Mouse (Mus musculus): Measurements from ENCODE around the gene Ep400. TPM values are rescaled to one million over a fixed set of nuclear protein-coding genes. Genes with fewer than 3 reads are reported as not detected.

The Ep400 gene
- 46.4 and 78.0 TPM in 2 replicates for polyA plus RNA-seq (2012; rRNA removed)

DNA sequence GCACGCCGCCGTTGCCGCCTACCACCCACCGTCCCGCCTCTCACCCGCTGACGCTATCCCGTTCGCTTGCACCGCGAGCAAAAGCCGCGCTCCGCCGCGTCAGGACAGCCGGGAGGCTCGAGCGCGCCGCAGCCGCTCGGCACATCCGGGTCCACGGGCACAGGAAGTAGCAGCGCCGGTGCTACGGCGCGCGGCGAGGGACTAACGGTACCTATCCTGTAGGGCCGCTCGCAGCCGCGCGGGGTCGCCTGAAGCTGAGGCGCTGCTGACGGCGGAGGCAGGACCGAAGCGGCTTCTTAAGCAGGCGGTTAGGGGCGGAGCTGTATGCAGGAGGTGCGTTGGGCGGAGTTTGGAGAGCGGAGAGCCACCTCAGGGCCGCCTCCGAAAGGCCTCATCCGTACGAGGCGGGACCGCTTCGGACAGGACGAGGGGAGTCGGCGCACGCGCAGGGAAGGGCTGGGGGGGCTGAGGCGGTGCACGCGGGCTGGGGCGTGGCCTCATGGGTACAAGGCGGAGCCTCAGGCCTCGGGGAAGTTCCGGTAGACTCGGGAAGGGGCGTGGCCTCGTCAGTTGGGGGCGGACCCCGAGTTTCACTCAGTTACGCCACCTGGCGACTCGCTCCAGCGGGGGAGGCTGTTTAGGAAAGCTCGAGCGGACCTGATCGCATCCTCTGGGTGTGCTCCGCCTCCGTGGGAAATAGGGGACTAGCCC, at the start of gene Ep400:
TSS of gene Ep400 (minus strand) at position 270 of the 711 bp plus-strand sequence.
- peak; percentile 95 for TF ChIP-seq POLR2A (IDR thresholded peaks at IDR 0.05; ENCODE audit: borderline replicate concordance, extremely low read depth, insufficient read depth, insufficient read length, poor library complexity, severe bottlenecking)
- peak; percentile 74 for TF ChIP-seq CTCF (IDR thresholded peaks at IDR 0.05; ENCODE audit: borderline replicate concordance, extremely low read depth, insufficient read depth, insufficient read length)

DNA sequence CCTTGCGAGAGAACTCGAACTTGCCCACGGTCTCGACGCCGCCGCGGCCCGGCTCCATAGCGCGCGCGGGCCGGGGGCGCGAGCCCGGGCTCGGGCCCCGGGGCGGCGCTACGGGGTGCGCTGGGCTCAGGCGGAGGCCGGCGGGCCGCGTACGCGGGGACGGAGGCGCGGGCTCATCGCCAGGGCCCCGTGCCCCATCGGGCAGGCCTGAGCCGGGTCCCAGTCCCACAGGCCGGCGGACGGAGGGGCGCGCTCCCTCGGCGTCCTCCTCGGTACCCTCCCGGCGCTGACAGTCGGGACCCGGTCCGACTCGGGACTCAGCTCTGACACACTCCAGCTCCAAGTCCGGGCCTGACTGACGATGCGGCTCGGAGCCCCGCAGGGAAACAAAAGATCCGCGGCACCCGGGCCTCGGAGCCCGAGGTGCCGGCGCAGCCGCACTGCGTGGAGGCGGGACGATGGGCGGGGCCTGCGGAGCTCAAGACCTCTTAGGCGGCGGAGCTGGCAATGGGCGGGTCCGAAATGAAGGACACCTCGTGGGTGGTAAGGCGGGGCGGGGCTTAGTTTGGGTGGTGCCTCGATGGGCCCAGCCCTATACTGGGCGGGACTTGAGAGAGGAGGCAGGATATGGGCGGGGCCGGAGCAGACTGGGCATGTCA, 39.3 kb upstream of the Ep400 start, which contains the start of gene Ulk1:
TSS of gene Ulk1 (minus strand) at position 431 of the 659 bp plus-strand sequence.
- peak; percentile 94 for TF ChIP-seq POLR2A (IDR thresholded peaks at IDR 0.05; ENCODE audit: borderline replicate concordance, extremely low read depth, insufficient read depth, insufficient read length, poor library complexity, severe bottlenecking)
- TF ChIP-seq CTCF (IDR thresholded peaks at IDR 0.05; ENCODE audit: borderline replicate concordance, extremely low read depth, insufficient read depth, insufficient read length): no peak
- peak; percentile 100 for DNase-seq (ENCODE audit: low read depth)

More for the DNA sequence above, at the start of gene Ep400:
- peak; percentile 100 for DNase-seq (ENCODE audit: low read depth)

DNA sequence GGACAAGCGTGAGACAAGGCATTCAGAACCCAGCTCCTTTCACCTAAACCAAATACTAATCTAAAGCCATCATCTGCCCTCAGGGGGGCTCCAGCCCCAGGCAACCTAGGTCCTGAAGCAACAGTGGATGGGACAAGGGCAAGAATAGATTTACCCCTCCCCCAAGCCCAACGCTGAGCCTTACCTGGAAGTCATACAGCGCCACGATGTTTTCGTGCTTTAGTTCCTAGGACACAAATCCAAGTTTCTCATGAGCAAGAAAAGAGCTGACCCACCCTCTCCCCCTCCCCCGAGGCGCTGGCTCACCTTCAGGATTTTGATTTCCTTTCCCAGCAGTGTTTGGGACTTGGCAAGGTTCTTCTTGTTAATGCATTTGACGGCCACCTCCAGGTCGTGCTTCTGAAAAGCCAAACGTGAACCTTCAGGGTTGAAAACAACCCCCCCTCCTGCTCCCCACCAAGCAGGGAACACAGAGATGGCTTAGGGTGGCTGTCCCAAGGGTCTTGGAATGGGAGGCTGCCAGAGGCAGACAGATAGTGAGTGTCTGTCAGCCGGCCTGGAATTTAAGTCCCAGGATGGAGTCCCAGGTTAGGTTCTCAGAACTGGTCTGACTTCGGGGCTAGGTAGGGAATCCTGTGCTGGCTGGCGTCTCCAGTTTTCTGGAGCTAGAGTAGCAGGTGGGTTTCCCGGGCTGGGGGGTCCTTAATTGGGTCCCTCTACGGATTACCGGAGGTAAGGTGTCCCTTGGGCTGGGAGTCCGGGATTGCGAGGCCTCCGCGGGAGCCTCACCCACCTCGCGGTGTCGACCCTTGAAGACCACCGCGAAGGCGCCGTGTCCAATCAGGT, 38.5 kb upstream of the Ep400 start:
- TF ChIP-seq POLR2A (IDR thresholded peaks at IDR 0.05; ENCODE audit: borderline replicate concordance, extremely low read depth, insufficient read depth, insufficient read length, poor library complexity, severe bottlenecking): no peak
- no peak for TF ChIP-seq CTCF (IDR thresholded peaks at IDR 0.05; ENCODE audit: borderline replicate concordance, extremely low read depth, insufficient read depth, insufficient read length)
- peak; percentile 35 for DNase-seq (ENCODE audit: low read depth)

DNA sequence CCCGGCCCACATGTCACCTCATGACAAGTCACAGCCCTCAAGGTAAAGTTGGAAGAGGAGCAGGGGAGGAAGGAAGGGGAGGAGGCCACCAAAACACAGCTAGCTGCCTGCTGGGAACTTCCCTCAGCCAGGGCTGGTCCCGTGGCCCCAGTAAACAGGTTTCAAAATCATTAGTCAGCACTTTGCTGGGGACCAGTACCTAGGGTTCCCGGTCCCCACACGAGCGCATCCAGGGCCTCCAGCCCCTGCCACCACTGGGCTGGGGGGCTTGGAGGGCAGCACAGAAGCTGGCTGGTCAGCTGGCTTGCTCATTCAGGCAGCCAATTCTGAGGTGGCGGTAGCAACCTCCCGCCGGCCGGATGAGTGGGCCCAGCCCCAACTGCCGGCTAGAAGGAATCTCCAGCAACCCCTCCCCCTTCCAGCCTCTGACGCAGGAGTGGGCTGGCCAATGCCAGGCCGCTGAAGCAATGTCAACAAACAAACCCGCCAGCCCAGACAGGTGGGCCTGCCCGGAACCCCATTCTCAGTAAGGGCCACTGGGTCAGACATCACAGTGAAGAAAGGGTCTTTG, 37.6 kb upstream of the Ep400 start:
- no peak for TF ChIP-seq CTCF (IDR thresholded peaks at IDR 0.05; ENCODE audit: borderline replicate concordance, extremely low read depth, insufficient read depth, insufficient read length)
- no peak for TF ChIP-seq POLR2A (IDR thresholded peaks at IDR 0.05; ENCODE audit: borderline replicate concordance, extremely low read depth, insufficient read depth, insufficient read length, poor library complexity, severe bottlenecking)

DNA sequence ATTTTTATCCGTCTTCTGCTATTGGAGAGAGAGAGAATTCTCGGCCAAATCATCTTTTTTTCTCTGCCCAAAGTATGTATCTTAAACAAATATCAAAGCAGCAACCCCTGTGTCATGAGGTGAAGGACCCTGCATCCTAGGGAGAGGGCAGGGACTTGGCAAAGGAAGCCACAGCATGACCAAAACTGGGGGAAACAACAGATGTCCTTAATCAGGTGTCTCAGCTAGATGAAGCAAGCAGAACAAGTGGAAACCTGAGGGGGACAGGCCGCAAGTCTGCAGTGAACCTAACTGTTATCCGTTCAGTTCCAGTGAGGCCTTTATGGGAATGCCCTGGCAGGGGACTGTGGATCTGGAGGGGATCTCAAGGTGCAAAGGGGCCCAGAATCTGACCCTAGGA, 36.9 kb upstream of the Ep400 start:
- TF ChIP-seq POLR2A (IDR thresholded peaks at IDR 0.05; ENCODE audit: borderline replicate concordance, extremely low read depth, insufficient read depth, insufficient read length, poor library complexity, severe bottlenecking): no peak
- TF ChIP-seq CTCF (IDR thresholded peaks at IDR 0.05; ENCODE audit: borderline replicate concordance, extremely low read depth, insufficient read depth, insufficient read length): no peak
- DNase-seq (ENCODE audit: low read depth): no peak

More for the DNA sequence above, 37.6 kb upstream of the Ep400 start:
- DNase-seq (ENCODE audit: low read depth): peak; percentile 85

DNA sequence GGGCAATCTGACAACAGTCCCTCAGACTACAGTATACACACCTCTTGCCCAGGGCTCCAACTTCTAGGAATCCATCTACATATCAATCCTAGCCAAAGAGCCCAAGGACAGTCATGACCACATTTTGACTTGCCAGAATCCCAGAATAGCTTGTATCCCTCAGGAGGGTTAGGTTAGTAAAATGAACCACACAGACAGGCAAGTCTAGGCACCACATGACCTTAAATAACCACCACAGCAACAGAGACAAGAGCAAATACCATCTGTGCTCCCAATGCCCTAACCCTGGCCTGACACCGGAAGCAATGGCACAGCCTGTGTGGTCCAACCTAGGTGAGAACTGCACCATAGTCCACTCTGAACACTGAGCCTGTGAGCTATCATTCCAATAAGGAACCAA, 36.2 kb upstream of the Ep400 start:
- TF ChIP-seq CTCF (IDR thresholded peaks at IDR 0.05; ENCODE audit: borderline replicate concordance, extremely low read depth, insufficient read depth, insufficient read length): no peak
- DNase-seq (ENCODE audit: low read depth): no peak

DNA sequence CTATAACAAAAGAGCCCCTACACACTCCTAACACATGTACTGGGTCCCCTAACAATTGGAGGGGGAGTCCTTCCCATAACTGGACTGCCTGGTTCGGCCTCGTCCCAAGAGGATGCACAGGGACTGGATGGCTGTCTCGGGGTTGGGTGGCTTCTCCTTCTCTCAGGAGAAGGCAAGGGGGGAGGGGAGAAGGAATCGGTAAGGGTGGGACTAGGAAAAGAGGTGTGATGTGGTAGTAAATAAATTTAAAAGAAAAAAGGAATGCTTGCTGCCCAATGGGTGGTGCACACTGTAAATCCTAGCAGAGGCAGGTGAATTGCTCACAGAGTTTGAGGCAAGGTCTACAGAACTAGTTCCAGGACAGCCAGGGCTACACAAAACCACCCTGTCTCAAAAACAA, 35.6 kb upstream of the Ep400 start:
- no peak for DNase-seq (ENCODE audit: low read depth)
- TF ChIP-seq CTCF (IDR thresholded peaks at IDR 0.05; ENCODE audit: borderline replicate concordance, extremely low read depth, insufficient read depth, insufficient read length) (no peak), POLR2A (IDR thresholded peaks at IDR 0.05; ENCODE audit: borderline replicate concordance, extremely low read depth, insufficient read depth, insufficient read length, poor library complexity, severe bottlenecking) (no peak)

DNA sequence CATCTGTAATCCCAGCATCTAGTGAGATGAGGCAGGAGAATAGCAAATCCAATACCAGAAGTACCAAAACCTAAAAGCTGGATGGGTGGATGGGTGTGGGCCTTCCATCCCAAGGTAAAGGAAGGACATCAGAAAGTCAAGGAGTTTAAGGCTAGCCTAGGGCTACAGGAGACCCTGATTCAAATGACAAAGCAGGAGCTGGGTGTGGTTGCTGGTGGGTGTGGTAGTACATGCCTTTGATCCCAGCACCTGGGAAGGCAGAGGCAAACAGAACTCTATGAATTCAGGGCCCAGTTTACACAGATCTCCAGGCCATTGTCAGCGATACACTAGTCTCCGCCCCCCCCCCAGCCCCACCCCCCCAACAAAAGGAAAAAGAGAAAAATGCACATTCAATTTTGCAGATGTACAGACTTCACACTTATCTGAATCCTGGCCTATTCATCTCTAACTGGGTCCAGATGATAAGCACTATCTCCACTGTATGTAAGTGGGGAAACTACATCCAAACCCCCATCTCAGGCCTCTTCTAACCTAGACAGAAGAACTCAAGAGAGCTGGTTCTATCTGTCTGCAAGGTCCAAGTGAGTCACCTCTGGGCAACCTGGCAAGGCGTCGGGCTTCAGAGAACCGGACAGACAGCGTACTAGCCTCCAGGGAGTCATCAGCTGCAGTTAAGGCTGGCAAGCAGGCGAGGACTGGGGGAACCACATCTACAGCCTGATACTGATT, 33.7 kb upstream of the Ep400 start:
- no peak for TF ChIP-seq POLR2A (IDR thresholded peaks at IDR 0.05; ENCODE audit: borderline replicate concordance, extremely low read depth, insufficient read depth, insufficient read length, poor library complexity, severe bottlenecking)
- no peak for TF ChIP-seq CTCF (IDR thresholded peaks at IDR 0.05; ENCODE audit: borderline replicate concordance, extremely low read depth, insufficient read depth, insufficient read length)
- no peak for DNase-seq (ENCODE audit: low read depth)

DNA sequence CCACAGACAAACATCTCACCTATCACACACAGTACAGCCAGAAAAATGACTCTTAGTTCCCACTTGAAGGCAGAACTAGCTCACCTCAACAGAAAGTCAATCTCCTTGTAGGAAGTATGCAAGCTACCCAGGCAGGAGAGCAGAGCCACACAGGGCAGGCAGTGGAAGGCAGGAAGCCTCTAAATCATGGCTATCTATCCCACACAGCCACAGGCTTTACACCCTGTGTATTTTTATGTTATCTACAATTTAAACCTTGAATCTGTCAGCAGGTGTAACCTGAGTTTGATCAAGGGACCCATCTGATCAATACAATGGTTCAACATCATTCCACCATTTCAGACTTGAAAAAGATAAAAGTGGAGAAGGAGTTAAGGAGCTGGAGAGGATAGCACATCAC, 32.3 kb upstream of the Ep400 start:
- TF ChIP-seq CTCF (IDR thresholded peaks at IDR 0.05; ENCODE audit: borderline replicate concordance, extremely low read depth, insufficient read depth, insufficient read length): no peak
- no peak for TF ChIP-seq POLR2A (IDR thresholded peaks at IDR 0.05; ENCODE audit: borderline replicate concordance, extremely low read depth, insufficient read depth, insufficient read length, poor library complexity, severe bottlenecking)
- no peak for DNase-seq (ENCODE audit: low read depth)

DNA sequence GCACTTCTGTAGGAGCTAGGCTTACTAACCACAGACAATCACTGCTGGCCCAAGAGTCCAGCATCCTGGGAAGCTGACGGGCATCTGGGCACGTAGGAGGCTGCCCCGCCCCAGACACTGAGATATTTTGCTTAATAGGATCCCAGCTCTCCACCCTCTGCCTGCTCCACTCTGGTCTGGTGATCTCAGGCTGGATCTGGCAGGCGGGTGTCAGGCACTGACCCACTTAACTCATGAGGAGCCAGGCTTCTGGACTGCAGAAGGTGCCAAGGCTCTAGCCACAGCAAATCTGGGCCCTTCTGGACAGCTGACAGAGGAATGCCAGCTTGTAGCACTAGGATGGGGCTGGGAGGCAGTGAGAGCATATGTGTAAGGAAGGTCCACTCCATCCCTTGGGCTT, 31.7 kb upstream of the Ep400 start:
- no peak for TF ChIP-seq CTCF (IDR thresholded peaks at IDR 0.05; ENCODE audit: borderline replicate concordance, extremely low read depth, insufficient read depth, insufficient read length)
- no peak for TF ChIP-seq POLR2A (IDR thresholded peaks at IDR 0.05; ENCODE audit: borderline replicate concordance, extremely low read depth, insufficient read depth, insufficient read length, poor library complexity, severe bottlenecking)
- DNase-seq (ENCODE audit: low read depth): no peak

All from brain, embryonic 14.5 days (tissue).